Mouse (Mus musculus) sigmoid colon, adult 10 weeks (tissue): ENCODE measurements around the gene 4930524B15Rik. TPM values are rescaled to one million over a fixed set of nuclear protein-coding genes. Genes with fewer than 3 reads are reported as not detected.

ENCODE experiments used
- polyA plus RNA-seq: library from polyadenylated mRNA; stranded (reverse); fragments of 350-450 nt; fragmentation: Illumina TruSeq; extraction: RNeasy Lipid Tissue Mini Kit (QIAGEN cat#74804); gene quantifications from one replicate; pipeline ENCODE4 v1.2.3, GENCODE M21; 2014; ENCODE audit warnings: low read depth, low replicate concordance

Gene 4930524B15Rik
- polyA plus RNA-seq: not detected

DNA sequence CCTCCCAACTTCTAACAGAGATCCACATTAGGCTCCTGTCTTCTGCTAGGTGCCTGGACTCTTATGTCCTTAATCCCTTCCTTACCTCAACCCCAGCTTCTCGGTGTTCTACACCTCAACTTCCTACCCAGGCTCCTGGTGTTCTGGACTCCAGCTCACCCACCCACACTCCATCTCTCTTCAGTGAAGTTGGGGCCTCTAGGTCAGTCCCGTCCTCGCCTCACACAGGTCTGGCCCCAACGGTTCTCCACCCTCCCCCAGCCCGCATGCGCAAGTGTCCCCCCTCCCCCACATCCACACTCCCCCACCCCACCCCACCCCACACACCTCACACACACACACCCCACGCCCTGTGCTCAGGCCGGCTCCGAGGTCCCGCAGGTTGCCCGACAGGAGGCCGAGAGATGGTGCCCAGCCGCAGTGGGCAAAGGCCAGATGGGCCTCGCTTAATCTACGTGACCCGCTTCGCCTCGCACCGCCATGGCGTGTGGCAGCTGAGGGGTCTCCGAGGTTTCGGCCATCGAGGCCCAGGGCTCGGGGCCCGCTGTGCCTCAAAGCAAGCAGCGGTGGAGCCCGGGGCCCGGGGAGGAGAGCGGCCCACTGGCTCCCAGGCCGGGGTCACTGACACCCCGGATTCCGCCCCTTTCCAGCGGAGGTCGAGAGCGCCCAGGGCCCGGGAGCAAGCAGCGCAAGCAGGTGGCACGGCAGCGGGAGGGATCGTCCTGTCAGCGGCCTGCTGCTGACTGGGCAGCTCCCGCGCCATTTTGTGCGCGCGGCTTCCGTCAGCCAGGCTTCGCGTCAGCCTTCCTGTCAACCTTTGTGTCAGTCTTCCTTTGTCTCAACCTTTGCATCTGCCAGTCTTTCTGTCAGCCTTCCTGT, at the start of gene 4930524B15Rik:
Gene 4930524B15Rik (plus strand): TSS at position 337 of the 879 bp plus-strand sequence.

GRCm38 (mm10) chr11:32000281-32000680, 34.9 kb downstream of the 4930524B15Rik start, which contains the start of gene Nsg2:
Gene Nsg2 (plus strand): TSS chr11:32000463.

Other genes with a start within 250 kb of the 4930524B15Rik start
- gene Cpeb4, start 93.4 kb upstream of the 4930524B15Rik start, polyA plus RNA-seq: 168 TPM
- 12.0 TPM for gene Nsg2, start 34.9 kb downstream of the 4930524B15Rik start, polyA plus RNA-seq
- 0.98 TPM for gene Il9r, start 234.7 kb downstream of the 4930524B15Rik start, polyA plus RNA-seq
- 5.9 TPM for gene Snrnp25, start 239.8 kb downstream of the 4930524B15Rik start, polyA plus RNA-seq